ENCODE assay signal across 19 mouse cellular contexts in the genomic region with DNA sequence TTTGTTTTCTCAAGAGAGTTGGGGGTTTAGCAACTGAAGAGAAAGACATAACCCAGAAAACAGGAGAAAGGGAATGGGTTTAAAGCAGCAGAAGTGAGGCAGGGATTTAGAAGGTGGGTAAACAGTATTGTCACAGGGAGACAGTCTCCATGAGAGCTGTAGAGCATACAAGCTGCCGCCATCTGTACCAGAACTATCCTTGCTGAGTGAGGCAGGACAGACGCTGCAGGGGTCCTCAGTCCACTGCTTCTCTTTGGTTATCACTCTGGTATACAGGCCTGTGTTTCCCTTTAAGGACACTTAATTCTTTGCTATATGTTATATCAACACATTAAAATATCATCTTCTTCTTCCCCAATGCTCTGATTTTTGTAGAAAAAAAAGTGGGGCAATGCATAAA.
DNase-seq lines count a peak whose midpoint lies in the region; ATAC-seq and TF ChIP-seq lines count a peak whose summit lies in the region.
"Had no signal": no experiment of that assay in that cellular context is flagged by ENCODE, and none has a peak within 500 bp of the region (broad histone marks: within the 10 kb centered on the region; RNA-seq: fewer than 3 reads in every experiment).

No protein-coding gene starts in this region.

- H3K9ac ChIP-seq in midbrain, embryonic 11.5 days (ENCODE audit: low read length): no peak overlapping the region
- H3K9ac ChIP-seq in midbrain, embryonic 15.5 days: no peak overlapping the region
- H3K9ac ChIP-seq: hindbrain, embryonic 15.5 days; limb, embryonic 13.5 days; liver, embryonic 15.5 days; midbrain, embryonic 12.5 days had no signal

- H3K9me3 ChIP-seq in midbrain, embryonic 11.5 days (ENCODE audit: control insufficient read depth, low read length): no peaks in the 10 kb centered on the region
- no peaks in the 10 kb centered on the region for H3K9me3 ChIP-seq in midbrain, embryonic 15.5 days
- H3K9me3 ChIP-seq in embryonic facial prominence, embryonic 10.5 days: no peaks in the 10 kb centered on the region
- H3K9me3 ChIP-seq: hindbrain, embryonic 15.5 days; limb, embryonic 13.5 days; liver, embryonic 15.5 days; midbrain, embryonic 12.5 days had no signal

- DNase-seq in gastrocnemius, adult 2 months: no peak
- DNase-seq in gastrocnemius, postnatal 4 days (ENCODE audit: low spot score in 2 of 2): no peak
- no peak for DNase-seq in midbrain, embryonic 11.5 days (ENCODE audit: low spot score, missing footprints)
- peak; percentile 7 for DNase-seq in cerebellum, adult 9-10 months
- peak; percentile 14 for DNase-seq in embryonic facial prominence, embryonic 10.5 days (ENCODE audit: low spot score)
- no peak for DNase-seq in frontal cortex, postnatal 14 days (ENCODE audit: low spot score in 2 of 2)
- DNase-seq: adrenal gland, postnatal 14 days; heart, adult 2 months; kidney, postnatal 10 days had no signal

- ATAC-seq in midbrain, embryonic 11.5 days (ENCODE audit: low FRiP score): 0 out of 2 replicates have a peak, but pooled peaks have one; percentile 44
- no peak for ATAC-seq in midbrain, embryonic 15.5 days (replicated peaks)
- no peak for ATAC-seq in frontal cortex, adult (ENCODE audit: low TSS enrichment)
- ATAC-seq: forebrain, embryonic 14.5 days; intestine, postnatal 0 days had no signal

- H3K4me2 ChIP-seq in midbrain, embryonic 11.5 days: no peak overlapping the region
- no peak overlapping the region for H3K4me2 ChIP-seq in midbrain, embryonic 15.5 days
- H3K4me2 ChIP-seq: hindbrain, embryonic 15.5 days; limb, embryonic 13.5 days; liver, embryonic 15.5 days; midbrain, embryonic 12.5 days had no signal

- H3K36me3 ChIP-seq in midbrain, embryonic 11.5 days (ENCODE audit: control insufficient read depth, insufficient read depth, low read length): no peaks in the 10 kb centered on the region
- H3K36me3 ChIP-seq in midbrain, embryonic 15.5 days (replicated peaks): no peaks in the 10 kb centered on the region
- H3K36me3 ChIP-seq in embryonic facial prominence, embryonic 10.5 days (replicated peaks): no peaks in the 10 kb centered on the region
- H3K36me3 ChIP-seq: hindbrain, embryonic 15.5 days; limb, embryonic 13.5 days; liver, embryonic 15.5 days; midbrain, embryonic 12.5 days had no signal

- no peak for TF ChIP-seq CTCF in gastrocnemius, adult 2 months (IDR thresholded peaks at IDR 0.05)

- no peaks in the 10 kb centered on the region for H3K4me1 ChIP-seq in midbrain, embryonic 11.5 days (ENCODE audit: control insufficient read depth, insufficient read depth, low read length)
- no peaks in the 10 kb centered on the region for H3K4me1 ChIP-seq in midbrain, embryonic 15.5 days
- H3K4me1 ChIP-seq in embryonic facial prominence, embryonic 10.5 days: peaks cover 7% of the 10 kb centered on the region; the same call in 1 of the 2 replicates
- H3K4me1 ChIP-seq: hindbrain, embryonic 15.5 days; limb, embryonic 13.5 days; liver, embryonic 15.5 days; midbrain, embryonic 12.5 days had no signal

- H3K27me3 ChIP-seq in midbrain, embryonic 11.5 days (ENCODE audit: control insufficient read depth, insufficient read depth, low read length): no peaks in the 10 kb centered on the region
- no peaks in the 10 kb centered on the region for H3K27me3 ChIP-seq in midbrain, embryonic 15.5 days (replicated peaks)
- no peaks in the 10 kb centered on the region for H3K27me3 ChIP-seq in embryonic facial prominence, embryonic 10.5 days (replicated peaks; ENCODE audit: low read depth, poor library complexity, severe bottlenecking)
- H3K27me3 ChIP-seq: hindbrain, embryonic 15.5 days; limb, embryonic 13.5 days; liver, embryonic 15.5 days; midbrain, embryonic 12.5 days had no signal

- intact Hi-C loops in gastrocnemius, adult 2 months (cut with DNase I): loop anchor here (10.0 kb wide), 2 partner anchors 122 to 552 kb away; partner anchors contain the start of gene Klf6

- no peak overlapping the region for H3K4me3 ChIP-seq in gastrocnemius, adult 2 months
- no peak overlapping the region for H3K4me3 ChIP-seq in midbrain, embryonic 11.5 days (ENCODE audit: low read depth, low read length)
- no peak overlapping the region for H3K4me3 ChIP-seq in midbrain, embryonic 15.5 days
- H3K4me3 ChIP-seq in embryonic facial prominence, embryonic 10.5 days: no peak overlapping the region
- H3K4me3 ChIP-seq: erythroblast, embryonic 14.5 days; heart, adult 2 months; hindbrain, embryonic 15.5 days; limb, embryonic 13.5 days; liver, embryonic 15.5 days; midbrain, embryonic 12.5 days had no signal

- H3K27ac ChIP-seq in gastrocnemius, adult 2 months: peak overlapping the region; percentile 73
- H3K27ac ChIP-seq in midbrain, embryonic 11.5 days (ENCODE audit: low read depth, low read length): no peak overlapping the region
- H3K27ac ChIP-seq in midbrain, embryonic 15.5 days: no peak overlapping the region
- no peak overlapping the region for H3K27ac ChIP-seq in embryonic facial prominence, embryonic 10.5 days (replicated peaks)
- H3K27ac ChIP-seq: hindbrain, embryonic 15.5 days; limb, embryonic 13.5 days; liver, embryonic 15.5 days; macrophage; midbrain, embryonic 12.5 days had no signal

- WGBS in midbrain, embryonic 11.5 days: 50% methylated on average over 2 of the region's 2 CpGs
- WGBS in midbrain, embryonic 15.5 days: 47% methylated on average over 2 of the region's 2 CpGs
- 44% methylated on average over 2 of the region's 2 CpGs for WGBS in embryonic facial prominence, embryonic 10.5 days

Comparison
In these comparisons a context has a peak if more than half of its experiments do, and no peak if none do; other contexts are left out.
1. DNase-seq: peak in cerebellum, adult 9-10 months (single experiment) and embryonic facial prominence, embryonic 10.5 days (single experiment); none in gastrocnemius, adult 2 months (single experiment), gastrocnemius, postnatal 4 days (0 of 2), midbrain, embryonic 11.5 days (single experiment) and frontal cortex, postnatal 14 days (0 of 2).